Mouse (Mus musculus): ENCODE results near the gene Usp32. TPM values are rescaled to one million over a fixed set of nuclear protein-coding genes. Genes with fewer than 3 reads are reported as not detected.

Gene Usp32
- polyA plus RNA-seq, 1 experiment from 2014 or later = 5.9 TPM

DNA sequence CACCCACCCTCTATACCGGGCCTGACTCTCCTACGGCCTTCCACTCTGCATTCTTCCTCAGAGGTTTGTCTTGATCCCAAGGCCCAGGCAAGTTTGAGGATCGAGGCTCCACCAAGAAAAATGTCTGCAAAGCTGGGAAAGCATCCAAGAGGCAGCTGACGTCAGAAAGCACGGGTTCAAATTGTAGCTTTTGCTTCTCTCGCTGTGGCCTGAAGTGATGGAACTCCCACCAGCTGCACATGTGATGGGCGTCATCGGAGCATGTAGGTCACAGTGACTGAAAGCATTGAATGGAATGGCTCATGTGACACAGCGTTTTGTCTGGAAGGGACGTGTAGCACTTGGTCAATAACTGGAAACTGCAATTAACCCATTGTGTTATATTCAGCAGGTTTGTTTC is 199.8 kb downstream of the Usp32 start:
- ATAC-seq (replicated peaks; ENCODE audit: low FRiP score) = no peak
- Histone ChIP-seq H3K4me2 (no peak overlapping the region), H3K4me3 (replicated peaks) (no peak overlapping the region), H3K27ac (no peak overlapping the region), H3K36me3 (no peaks in the 10 kb centered on the region), H3K9ac (no peak overlapping the region), H3K27me3 (peaks cover 22% of the 10 kb centered on the region), H3K9me3 (replicated peaks) (no peaks in the 10 kb centered on the region), H3K4me1 (peaks cover 4% of the 10 kb centered on the region; the same call in 1 of the 2 replicates)
- 77% methylated on average over 10 of the region's 10 CpGs for WGBS

DNA sequence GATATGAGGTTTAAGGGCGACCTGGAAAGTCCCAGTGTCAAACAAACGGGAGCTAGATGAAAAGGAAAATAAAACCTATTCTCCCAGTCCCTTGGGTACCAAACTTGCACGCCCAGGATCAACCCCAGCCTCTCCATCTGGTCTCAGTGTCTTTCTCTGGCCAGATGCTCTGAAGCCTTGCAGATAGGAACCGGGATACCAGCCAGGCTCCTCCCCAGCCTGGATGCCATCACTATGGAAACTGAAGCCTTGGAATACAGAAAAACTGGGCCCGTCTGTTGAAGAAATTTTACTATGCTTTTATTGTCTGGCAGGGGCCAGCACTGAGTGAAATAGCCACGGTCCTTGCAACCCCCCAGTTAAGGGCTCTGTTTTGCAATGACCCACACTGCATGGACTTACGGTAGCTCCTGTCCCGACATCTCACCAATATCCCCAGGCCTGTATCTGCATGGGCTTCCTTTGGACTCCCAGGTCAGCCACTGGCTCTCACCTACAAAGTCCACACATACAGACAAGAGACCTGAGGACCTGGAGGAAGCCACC is 200.4 kb downstream of the Usp32 start:
- Histone ChIP-seq H3K36me3 (no peaks in the 10 kb centered on the region), H3K4me2 (no peak overlapping the region), H3K9ac (no peak overlapping the region), H3K9me3 (replicated peaks) (no peaks in the 10 kb centered on the region), H3K4me3 (replicated peaks) (no peak overlapping the region), H3K4me1 (peaks cover 4% of the 10 kb centered on the region; the same call in 1 of the 2 replicates), H3K27ac (no peak overlapping the region), H3K27me3 (peaks cover 16% of the 10 kb centered on the region)
- 60% methylated on average over 8 of the region's 8 CpGs for WGBS
- ATAC-seq (replicated peaks; ENCODE audit: low FRiP score) = no peak

Other genes starting within 250 kb of the Usp32 start
- 60.0 and 65.0 TPM in 2 replicates for gene Znhit3, start 223.8 kb downstream of the Usp32 start, polyA plus RNA-seq (2015; fragmentation: Nextera tagmentation; extraction: Ambion mirVana)
- 66.2 and 71.2 TPM in 2 replicates for gene Car4, start 182.4 kb downstream of the Usp32 start, polyA plus RNA-seq (2015; fragmentation: Nextera tagmentation; extraction: Ambion mirVana)
- 0.32 and 0.42 TPM in 2 replicates for gene 1700125H20Rik, start 30.2 kb upstream of the Usp32 start, polyA plus RNA-seq (2015; fragmentation: Nextera tagmentation; extraction: Ambion mirVana)
- 45.4 and 46.7 TPM in 2 replicates for gene Appbp2, start 95.0 kb upstream of the Usp32 start, polyA plus RNA-seq (2015; fragmentation: Nextera tagmentation; extraction: Ambion mirVana)
- 19.2 and 20.2 TPM in 2 replicates for gene Ppm1d, start 171.1 kb upstream of the Usp32 start, polyA plus RNA-seq (2015; fragmentation: Nextera tagmentation; extraction: Ambion mirVana)
- gene Bcas3, start 213.0 kb upstream of the Usp32 start, polyA plus RNA-seq (2015; fragmentation: Nextera tagmentation; extraction: Ambion mirVana) = 26.2 and 28.2 TPM in 2 replicates